Mouse (Mus musculus): ENCODE results near the gene Drc3. TPM values are rescaled to one million over a fixed set of nuclear protein-coding genes. Genes with fewer than 3 reads are reported as not detected.

Drc3 gene
- polyA plus RNA-seq, 1 experiment = 6.9 TPM

- Histone ChIP-seq H3K9me3 (replicated peaks; ENCODE audit: control insufficient read depth, insufficient read depth, low read length, poor library complexity, severe bottlenecking) (no peaks in the 10 kb centered on the region), H3K27ac (ENCODE audit: insufficient read depth, low read length) (no peak overlapping the region), H3K27me3 (ENCODE audit: control insufficient read depth, insufficient read depth, low read length, poor library complexity, severe bottlenecking) (no peaks in the 10 kb centered on the region), H3K9ac (ENCODE audit: low read depth, poor library complexity, severe bottlenecking) (peak overlapping the region; percentile 29; the same call in 1 of the 2 replicates), H3K4me1 (ENCODE audit: control insufficient read depth, insufficient read depth, low read length) (no peaks in the 10 kb centered on the region), H3K4me3 (ENCODE audit: low read depth, low read length) (peak overlapping the region; percentile 43), H3K36me3 (ENCODE audit: control insufficient read depth, insufficient read depth, low read length, poor library complexity, severe bottlenecking) (no peaks in the 10 kb centered on the region)
- no peak for TF ChIP-seq POLR2A (IDR thresholded peaks at IDR 0.05; ENCODE audit: insufficient read depth, low read length)
- TF ChIP-seq CTCF (IDR thresholded peaks at IDR 0.05; ENCODE audit: low read depth, low read length) = no peak
- no peak for TF ChIP-seq EP300 (IDR thresholded peaks at IDR 0.05; ENCODE audit: insufficient read depth, low read depth, low read length)
Measured at GRCm38 (mm10) chr11:60384762-60385421, 31.8 kb downstream of the Drc3 start.

- Histone ChIP-seq H3K4me1 (ENCODE audit: control insufficient read depth, insufficient read depth, low read length) (no peaks in the 10 kb centered on the region), H3K9me3 (replicated peaks; ENCODE audit: control insufficient read depth, insufficient read depth, low read length, poor library complexity, severe bottlenecking) (no peaks in the 10 kb centered on the region), H3K36me3 (ENCODE audit: control insufficient read depth, insufficient read depth, low read length, poor library complexity, severe bottlenecking) (no peaks in the 10 kb centered on the region), H3K27me3 (ENCODE audit: control insufficient read depth, insufficient read depth, low read length, poor library complexity, severe bottlenecking) (no peaks in the 10 kb centered on the region), H3K9ac (ENCODE audit: low read depth, poor library complexity, severe bottlenecking) (no peak overlapping the region), H3K27ac (ENCODE audit: insufficient read depth, low read length) (no peak overlapping the region), H3K4me3 (ENCODE audit: low read depth, low read length) (no peak overlapping the region)
- TF ChIP-seq CTCF (IDR thresholded peaks at IDR 0.05; ENCODE audit: low read depth, low read length) = no peak
- no peak for TF ChIP-seq POLR2A (IDR thresholded peaks at IDR 0.05; ENCODE audit: insufficient read depth, low read length)
- no peak for TF ChIP-seq EP300 (IDR thresholded peaks at IDR 0.05; ENCODE audit: insufficient read depth, low read depth, low read length)
Measured at GRCm38 (mm10) chr11:60385946-60386345, 32.8 kb downstream of the Drc3 start.

GRCm38 (mm10) chr11:60387944-60388343 is 34.8 kb downstream of the Drc3 start:
- no peaks in the 10 kb centered on the region for H3K27me3 ChIP-seq (ENCODE audit: control insufficient read depth, insufficient read depth, low read length, poor library complexity, severe bottlenecking)
- H3K9ac ChIP-seq (ENCODE audit: low read depth, poor library complexity, severe bottlenecking) = no peak overlapping the region
- TF ChIP-seq CTCF (IDR thresholded peaks at IDR 0.05; ENCODE audit: low read depth, low read length) = no peak
- TF ChIP-seq EP300 (IDR thresholded peaks at IDR 0.05; ENCODE audit: insufficient read depth, low read depth, low read length) = no peak
- TF ChIP-seq POLR2A (IDR thresholded peaks at IDR 0.05; ENCODE audit: insufficient read depth, low read length) = no peak

GRCm38 (mm10) chr11:60391346-60391745 is 38.2 kb downstream of the Drc3 start:
- H3K36me3 ChIP-seq (ENCODE audit: control insufficient read depth, insufficient read depth, low read length, poor library complexity, severe bottlenecking) = no peaks in the 10 kb centered on the region
- H3K4me3 ChIP-seq (ENCODE audit: low read depth, low read length) = no peak overlapping the region
- H3K27ac ChIP-seq (ENCODE audit: insufficient read depth, low read length) = no peak overlapping the region
- H3K9me3 ChIP-seq (replicated peaks; ENCODE audit: control insufficient read depth, insufficient read depth, low read length, poor library complexity, severe bottlenecking) = no peaks in the 10 kb centered on the region
- H3K4me1 ChIP-seq (ENCODE audit: control insufficient read depth, insufficient read depth, low read length) = no peaks in the 10 kb centered on the region
- H3K27me3 ChIP-seq (ENCODE audit: control insufficient read depth, insufficient read depth, low read length, poor library complexity, severe bottlenecking) = no peaks in the 10 kb centered on the region
- no peak for TF ChIP-seq EP300 (IDR thresholded peaks at IDR 0.05; ENCODE audit: insufficient read depth, low read depth, low read length)
- no peak for TF ChIP-seq CTCF (IDR thresholded peaks at IDR 0.05; ENCODE audit: low read depth, low read length)
- no peak for TF ChIP-seq POLR2A (IDR thresholded peaks at IDR 0.05; ENCODE audit: insufficient read depth, low read length)
- no peak overlapping the region for H3K9ac ChIP-seq (ENCODE audit: low read depth, poor library complexity, severe bottlenecking)

More at GRCm38 (mm10) chr11:60387944-60388343, 34.8 kb downstream of the Drc3 start:
- Histone ChIP-seq H3K4me3 (ENCODE audit: low read depth, low read length) (no peak overlapping the region), H3K36me3 (ENCODE audit: control insufficient read depth, insufficient read depth, low read length, poor library complexity, severe bottlenecking) (no peaks in the 10 kb centered on the region), H3K9me3 (replicated peaks; ENCODE audit: control insufficient read depth, insufficient read depth, low read length, poor library complexity, severe bottlenecking) (no peaks in the 10 kb centered on the region), H3K27ac (ENCODE audit: insufficient read depth, low read length) (no peak overlapping the region), H3K4me1 (ENCODE audit: control insufficient read depth, insufficient read depth, low read length) (no peaks in the 10 kb centered on the region)

GRCm38 (mm10) chr11:60396546-60396945 is 43.4 kb downstream of the Drc3 start:
- peaks cover 2% of the 10 kb centered on the region; the same call in 1 of the 2 replicates for H3K36me3 ChIP-seq (ENCODE audit: control insufficient read depth, insufficient read depth, low read length, poor library complexity, severe bottlenecking)
- no peaks in the 10 kb centered on the region; the same call in 1 of the 2 replicates for H3K9me3 ChIP-seq (replicated peaks; ENCODE audit: control insufficient read depth, insufficient read depth, low read length, poor library complexity, severe bottlenecking)
- no peaks in the 10 kb centered on the region for H3K27me3 ChIP-seq (ENCODE audit: control insufficient read depth, insufficient read depth, low read length, poor library complexity, severe bottlenecking)
- H3K27ac ChIP-seq (ENCODE audit: insufficient read depth, low read length) = no peak overlapping the region
- no peaks in the 10 kb centered on the region for H3K4me1 ChIP-seq (ENCODE audit: control insufficient read depth, insufficient read depth, low read length)
- TF ChIP-seq EP300 (IDR thresholded peaks at IDR 0.05; ENCODE audit: insufficient read depth, low read depth, low read length) (no peak), POLR2A (IDR thresholded peaks at IDR 0.05; ENCODE audit: insufficient read depth, low read length) (no peak), CTCF (IDR thresholded peaks at IDR 0.05; ENCODE audit: low read depth, low read length) (no peak)
- no peak overlapping the region for H3K9ac ChIP-seq (ENCODE audit: low read depth, poor library complexity, severe bottlenecking)
- no peak overlapping the region for H3K4me3 ChIP-seq (ENCODE audit: low read depth, low read length)

GRCm38 (mm10) chr11:60397172-60397571 is 44.0 kb downstream of the Drc3 start:
- Histone ChIP-seq H3K9ac (ENCODE audit: low read depth, poor library complexity, severe bottlenecking) (no peak overlapping the region), H3K36me3 (ENCODE audit: control insufficient read depth, insufficient read depth, low read length, poor library complexity, severe bottlenecking) (peaks cover 6% of the 10 kb centered on the region), H3K27me3 (ENCODE audit: control insufficient read depth, insufficient read depth, low read length, poor library complexity, severe bottlenecking) (no peaks in the 10 kb centered on the region), H3K4me3 (ENCODE audit: low read depth, low read length) (no peak overlapping the region), H3K9me3 (replicated peaks; ENCODE audit: control insufficient read depth, insufficient read depth, low read length, poor library complexity, severe bottlenecking) (no peaks in the 10 kb centered on the region; the same call in 1 of the 2 replicates), H3K27ac (ENCODE audit: insufficient read depth, low read length) (no peak overlapping the region), H3K4me1 (ENCODE audit: control insufficient read depth, insufficient read depth, low read length) (no peaks in the 10 kb centered on the region)
- no peak for TF ChIP-seq EP300 (IDR thresholded peaks at IDR 0.05; ENCODE audit: insufficient read depth, low read depth, low read length)
- TF ChIP-seq CTCF (IDR thresholded peaks at IDR 0.05; ENCODE audit: low read depth, low read length) = no peak
- TF ChIP-seq POLR2A (IDR thresholded peaks at IDR 0.05; ENCODE audit: insufficient read depth, low read length) = no peak

Data from ES-Bruce4 (cell line).